14 mouse cellular contexts compared by ENCODE assay signal in genomic region chr12:75826699-75827353, GRCm38 (mm10). TPM values are rescaled to one million over a fixed set of nuclear protein-coding genes. Genes with fewer than 3 reads are reported as not detected.
DNase-seq lines count a peak whose midpoint lies in the region; ATAC-seq lines count a peak whose summit lies in the region.
"Had no signal": no experiment of that assay in that cellular context is flagged by ENCODE, and none has a peak within 500 bp of the region (broad histone marks: within the 10 kb centered on the region; RNA-seq: fewer than 3 reads in every experiment).

No protein-coding gene starts in this region.

- no peaks in the 10 kb centered on the region for H3K9me3 ChIP-seq in intestine, embryonic 15.5 days
- no peaks in the 10 kb centered on the region for H3K9me3 ChIP-seq in intestine, embryonic 16.5 days (ENCODE audit: control insufficient read depth, low read length)
- H3K9me3 ChIP-seq in embryonic facial prominence, embryonic 14.5 days (ENCODE audit: control insufficient read depth, low read length) = no peaks in the 10 kb centered on the region
- no peaks in the 10 kb centered on the region for H3K9me3 ChIP-seq in limb, embryonic 15.5 days
- H3K9me3 ChIP-seq in midbrain, embryonic 13.5 days = no peaks in the 10 kb centered on the region
- H3K9me3 ChIP-seq: forebrain, embryonic 13.5 days had no signal

- ATAC-seq in intestine, embryonic 15.5 days = peak; percentile 39; the same call in 1 of the 2 replicates
- no peak for ATAC-seq in intestine, embryonic 16.5 days
- no peak for ATAC-seq in embryonic facial prominence, embryonic 14.5 days (ENCODE audit: low read depth)
- ATAC-seq in limb, embryonic 15.5 days (ENCODE audit: insufficient number of reproducible peaks, low FRiP score, low TSS enrichment, low read depth) = no peak
- ATAC-seq in midbrain, embryonic 13.5 days = no peak
- ATAC-seq in inflammation-experienced regulatory T-cells, adult 6 months = no peak
- ATAC-seq: forebrain, embryonic 13.5 days had no signal

- peak; percentile 44 for DNase-seq in Muller cell, postnatal 12 days (ENCODE audit: inconsistent ontology term)
- peak; percentile 27 for DNase-seq in embryonic facial prominence, embryonic 14.5 days (ENCODE audit: low spot score)
- DNase-seq in retina, embryonic 14.5 days (ENCODE audit: low spot score) = no peak
- DNase-seq: gastrocnemius, postnatal 36 days; heart, postnatal 4 days; right cerebral cortex, postnatal 25 days; thymus, postnatal 14 days had no signal

- H3K27me3 ChIP-seq in intestine, embryonic 15.5 days (replicated peaks) = no peaks in the 10 kb centered on the region
- H3K27me3 ChIP-seq in intestine, embryonic 16.5 days (replicated peaks; ENCODE audit: control insufficient read depth, insufficient read depth, low read length) = no peaks in the 10 kb centered on the region
- H3K27me3 ChIP-seq in embryonic facial prominence, embryonic 14.5 days (replicated peaks; ENCODE audit: control insufficient read depth, insufficient read depth, low read length) = 0 out of 2 replicates have a peak, but pooled peaks cover 3% of the 10 kb centered on the region
- no peaks in the 10 kb centered on the region for H3K27me3 ChIP-seq in limb, embryonic 15.5 days
- H3K27me3 ChIP-seq in midbrain, embryonic 13.5 days = no peaks in the 10 kb centered on the region
- H3K27me3 ChIP-seq: forebrain, embryonic 13.5 days had no signal

- H3K9ac ChIP-seq in intestine, embryonic 15.5 days = no peak overlapping the region
- H3K9ac ChIP-seq in intestine, embryonic 16.5 days (ENCODE audit: low read depth, low read length) = no peak overlapping the region
- H3K9ac ChIP-seq in embryonic facial prominence, embryonic 14.5 days (ENCODE audit: low read depth, low read length) = no peak overlapping the region
- no peak overlapping the region for H3K9ac ChIP-seq in limb, embryonic 15.5 days
- H3K9ac ChIP-seq in midbrain, embryonic 13.5 days (replicated peaks) = no peak overlapping the region
- H3K9ac ChIP-seq: forebrain, embryonic 13.5 days had no signal

- whole genome bisulfite sequencing in intestine, embryonic 15.5 days = 49% methylated on average over 10 of the region's 10 CpGs
- WGBS in intestine, embryonic 16.5 days = 48% methylated on average over 10 of the region's 10 CpGs
- 35% methylated on average over 10 of the region's 10 CpGs for WGBS in embryonic facial prominence, embryonic 14.5 days
- WGBS in limb, embryonic 15.5 days = 18% methylated on average over 10 of the region's 10 CpGs
- WGBS in midbrain, embryonic 13.5 days = 78% methylated on average over 10 of the region's 10 CpGs

- peaks cover 8% of the 10 kb centered on the region; the same call in 1 of the 2 replicates for H3K4me1 ChIP-seq in intestine, embryonic 15.5 days (replicated peaks)
- 0 out of 2 replicates have a peak, but pooled peaks cover 3% of the 10 kb centered on the region for H3K4me1 ChIP-seq in intestine, embryonic 16.5 days (ENCODE audit: control insufficient read depth, insufficient read depth, low read length)
- H3K4me1 ChIP-seq in embryonic facial prominence, embryonic 14.5 days (ENCODE audit: control insufficient read depth, insufficient read depth, low read length) = peaks cover 11% of the 10 kb centered on the region
- H3K4me1 ChIP-seq in limb, embryonic 15.5 days = peaks cover 31% of the 10 kb centered on the region
- peaks cover 11% of the 10 kb centered on the region for H3K4me1 ChIP-seq in midbrain, embryonic 13.5 days (replicated peaks)

- no peak overlapping the region for H3K4me3 ChIP-seq in intestine, embryonic 15.5 days (replicated peaks)
- no peak overlapping the region for H3K4me3 ChIP-seq in intestine, embryonic 16.5 days (ENCODE audit: low read length)
- no peak overlapping the region for H3K4me3 ChIP-seq in embryonic facial prominence, embryonic 14.5 days (ENCODE audit: low read depth, low read length)
- H3K4me3 ChIP-seq in limb, embryonic 15.5 days = peak overlapping the region; percentile 1; the same call in 1 of the 2 replicates
- H3K4me3 ChIP-seq in midbrain, embryonic 13.5 days (replicated peaks) = no peak overlapping the region
- H3K4me3 ChIP-seq: forebrain, embryonic 13.5 days had no signal

- no peaks in the 10 kb centered on the region for H3K36me3 ChIP-seq in intestine, embryonic 15.5 days
- no peaks in the 10 kb centered on the region for H3K36me3 ChIP-seq in intestine, embryonic 16.5 days (ENCODE audit: control insufficient read depth, insufficient read depth, low read length)
- H3K36me3 ChIP-seq in embryonic facial prominence, embryonic 14.5 days (ENCODE audit: control insufficient read depth, insufficient read depth, low read length) = no peaks in the 10 kb centered on the region
- no peaks in the 10 kb centered on the region for H3K36me3 ChIP-seq in limb, embryonic 15.5 days
- H3K36me3 ChIP-seq in midbrain, embryonic 13.5 days = no peaks in the 10 kb centered on the region

- H3K27ac ChIP-seq in intestine, embryonic 15.5 days = no peak overlapping the region
- H3K27ac ChIP-seq in intestine, embryonic 16.5 days (ENCODE audit: low read length) = no peak overlapping the region
- no peak overlapping the region for H3K27ac ChIP-seq in embryonic facial prominence, embryonic 14.5 days (replicated peaks; ENCODE audit: low read depth, low read length)
- peak overlapping the region; percentile 50 for H3K27ac ChIP-seq in limb, embryonic 15.5 days
- H3K27ac ChIP-seq in midbrain, embryonic 13.5 days = no peak overlapping the region
- H3K27ac ChIP-seq: forebrain, embryonic 13.5 days had no signal

- H3K4me2 ChIP-seq in intestine, embryonic 15.5 days (replicated peaks) = no peak overlapping the region
- H3K4me2 ChIP-seq in intestine, embryonic 16.5 days (ENCODE audit: low read depth, low read length) = no peak overlapping the region
- peak overlapping the region; percentile 7; the same call in 1 of the 2 replicates for H3K4me2 ChIP-seq in embryonic facial prominence, embryonic 14.5 days (ENCODE audit: low read depth, low read length)
- peak overlapping the region; percentile 27 for H3K4me2 ChIP-seq in limb, embryonic 15.5 days
- H3K4me2 ChIP-seq in midbrain, embryonic 13.5 days (replicated peaks) = no peak overlapping the region
- H3K4me2 ChIP-seq: forebrain, embryonic 13.5 days; midbrain, embryonic 11.5 days had no signal

RNA-seq across cellular contexts. Expression of gene Syne2, which starts 8.9 kb away (rescaled TPM):
- 35.7 and 37.6 TPM in 2 replicates for polyA plus RNA-seq in intestine, embryonic 15.5 days (2015; fragmentation: Nextera tagmentation; extraction: Ambion mirVana)
- 26.1 and 28.4 TPM in 2 replicates for polyA plus RNA-seq in intestine, embryonic 16.5 days (2015; fragmentation: Nextera tagmentation; extraction: Ambion mirVana)
- polyA plus RNA-seq in embryonic facial prominence, embryonic 14.5 days (2014; fragmentation: Nextera tagmentation; extraction: Ambion mirVana) = 36.6 and 39.4 TPM in 2 replicates
- 43.9 and 45.9 TPM in 2 replicates for polyA plus RNA-seq in limb, embryonic 15.5 days (2015; fragmentation: Nextera tagmentation; extraction: Ambion mirVana)
- polyA plus RNA-seq in midbrain, embryonic 13.5 days (2015; fragmentation: Nextera tagmentation; extraction: Ambion mirVana) = 74.5 and 84.4 TPM in 2 replicates
- 10 to 100 TPM; 14.7 to 16.0 (median 15.6) TPM for polyA plus RNA-seq in inflammation-experienced regulatory T-cells, adult 6 months (2017; shearing (Covaris generic))

Comparison
In these comparisons a context has a peak if more than half of its experiments do, and no peak if none do; other contexts are left out.
1. H3K4me2 ChIP-seq: peak in embryonic facial prominence, embryonic 14.5 days (single experiment) and limb, embryonic 15.5 days (single experiment); none in intestine, embryonic 15.5 days (single experiment), intestine, embryonic 16.5 days (single experiment) and midbrain, embryonic 13.5 days (single experiment).